8 mouse cellular contexts compared by ENCODE assay signal in genomic region chr8:71511644-71512043, GRCm38 (mm10). TPM values are rescaled to one million over a fixed set of nuclear protein-coding genes. Genes with fewer than 3 reads are reported as not detected.
DNase-seq lines count a peak whose midpoint lies in the region; ATAC-seq and TF ChIP-seq lines count a peak whose summit lies in the region.

Plvap (minus strand) TSS chr8:71511752.

- H3K4me1 ChIP-seq in forebrain, embryonic 11.5 days (replicated peaks; ENCODE audit: control insufficient read depth, insufficient read depth, low read length), result peaks cover 5% of the 10 kb centered on the region; the same call in 1 of the 2 replicates
- peaks cover 12% of the 10 kb centered on the region for H3K4me1 ChIP-seq in forebrain, embryonic 15.5 days

- H3K4me2 ChIP-seq in forebrain, embryonic 11.5 days (ENCODE audit: low read depth, low read length, severe bottlenecking), result no peak within 1 kb of the TSS
- no peak within 1 kb of the TSS for H3K4me2 ChIP-seq in forebrain, embryonic 15.5 days (replicated peaks)

- H3K9me3 ChIP-seq in forebrain, embryonic 11.5 days (ENCODE audit: control insufficient read depth, low read length), result no peaks in the 10 kb centered on the region
- no peaks in the 10 kb centered on the region for H3K9me3 ChIP-seq in forebrain, embryonic 15.5 days

- H3K4me3 ChIP-seq in forebrain, embryonic 11.5 days (ENCODE audit: low read depth, low read length), result no peak within 1 kb of the TSS
- no peak within 1 kb of the TSS for H3K4me3 ChIP-seq in forebrain, embryonic 15.5 days

- DNase-seq in forebrain, embryonic 11.5 days (ENCODE audit: low spot score), result no peak
- no peak for DNase-seq in brain, embryonic 14.5 days (ENCODE audit: low read depth)
- DNase-seq in heart, postnatal 10 days, result no peak
- DNase-seq in large intestine, adult 2 months (ENCODE audit: low read depth, low spot score), result no peak
- DNase-seq in MN1 (ENCODE audit: low spot score), result no peak

- 70% methylated on average over 14 of the region's 14 CpGs for WGBS in forebrain, embryonic 11.5 days
- WGBS in forebrain, embryonic 15.5 days, result 79% methylated on average over 14 of the region's 14 CpGs
- WGBS in large intestine, adult 2 months, result 35% methylated on average over 14 of the region's 14 CpGs

- no peaks in the 10 kb centered on the region for H3K36me3 ChIP-seq in forebrain, embryonic 11.5 days (ENCODE audit: control insufficient read depth, insufficient read depth, low read length)
- H3K36me3 ChIP-seq in forebrain, embryonic 15.5 days, result no peaks in the 10 kb centered on the region

- H3K27me3 ChIP-seq in forebrain, embryonic 11.5 days (ENCODE audit: control insufficient read depth, insufficient read depth, low read length), result peaks cover 26% of the 10 kb centered on the region
- peaks cover 41% of the 10 kb centered on the region for H3K27me3 ChIP-seq in forebrain, embryonic 15.5 days

- TF ChIP-seq POLR2A in brain, embryonic 14.5 days (IDR thresholded peaks at IDR 0.05; ENCODE audit: borderline replicate concordance, extremely low read depth, insufficient read depth, insufficient read length, poor library complexity, severe bottlenecking), result no peak

- H3K27ac ChIP-seq in forebrain, embryonic 11.5 days (ENCODE audit: low read depth, low read length), result no peak within 1 kb of the TSS
- no peak within 1 kb of the TSS for H3K27ac ChIP-seq in forebrain, embryonic 15.5 days (replicated peaks)

- no peak for ATAC-seq in forebrain, embryonic 11.5 days (replicated peaks; ENCODE audit: low FRiP score)
- ATAC-seq in forebrain, embryonic 15.5 days (replicated peaks), result no peak
- ATAC-seq in megakaryocyte-erythroid progenitor cell, adult 5-6 weeks (replicated peaks; ENCODE audit: low FRiP score, low TSS enrichment, poor library complexity, severe bottlenecking), result peak; percentile 92
- ATAC-seq in monocyte, adult 5-6 weeks (replicated peaks; ENCODE audit: insufficient number of reproducible peaks, low FRiP score, low TSS enrichment, poor library complexity, severe bottlenecking), result no peak

- H3K9ac ChIP-seq in forebrain, embryonic 11.5 days (ENCODE audit: low read length), result no peak within 1 kb of the TSS
- no peak within 1 kb of the TSS for H3K9ac ChIP-seq in forebrain, embryonic 15.5 days (replicated peaks)

- no peak for TF ChIP-seq CTCF in brain, embryonic 14.5 days (IDR thresholded peaks at IDR 0.05; ENCODE audit: borderline replicate concordance, extremely low read depth, insufficient read depth, insufficient read length)

- intact Hi-C loops in heart, postnatal 10 days (cut with DNase I), result no loop called here

RNA-seq across cellular contexts. Expression of gene Plvap, which starts in this region (rescaled TPM):
- 42.5 and 43.4 TPM in 2 replicates for polyA plus RNA-seq in forebrain, embryonic 11.5 days (2014; fragmentation: Nextera tagmentation; extraction: Ambion mirVana)
- polyA plus RNA-seq in forebrain, embryonic 15.5 days (2015; fragmentation: Nextera tagmentation; extraction: Ambion mirVana), result 5.4 and 6.0 TPM in 2 replicates
- 10.1 and 13.0 TPM in 2 replicates for polyA plus RNA-seq in brain, embryonic 14.5 days (2012; rRNA removed)
- 10 to 100 TPM; 21.8 to 22.0 TPM for total RNA-seq in heart, postnatal 10 days (2021)
- polyA plus RNA-seq in large intestine, adult 2 months (2012; rRNA removed), result 122 and 163 TPM in 2 replicates
- total RNA-seq in megakaryocyte-erythroid progenitor cell, adult 5-6 weeks (2014; fragmentation: Nextera tagmentation), result 7.2 and 8.9 TPM in 2 replicates
- 6.9 and 9.3 TPM in 2 replicates for total RNA-seq in megakaryocyte-erythroid progenitor cell, adult 5-6 weeks (2017)
- not detected in 3 replicates for total RNA-seq in monocyte, adult 5-6 weeks (2017)
